Mouse (Mus musculus): Measurements from ENCODE around the gene Ptbp1.

DNA sequence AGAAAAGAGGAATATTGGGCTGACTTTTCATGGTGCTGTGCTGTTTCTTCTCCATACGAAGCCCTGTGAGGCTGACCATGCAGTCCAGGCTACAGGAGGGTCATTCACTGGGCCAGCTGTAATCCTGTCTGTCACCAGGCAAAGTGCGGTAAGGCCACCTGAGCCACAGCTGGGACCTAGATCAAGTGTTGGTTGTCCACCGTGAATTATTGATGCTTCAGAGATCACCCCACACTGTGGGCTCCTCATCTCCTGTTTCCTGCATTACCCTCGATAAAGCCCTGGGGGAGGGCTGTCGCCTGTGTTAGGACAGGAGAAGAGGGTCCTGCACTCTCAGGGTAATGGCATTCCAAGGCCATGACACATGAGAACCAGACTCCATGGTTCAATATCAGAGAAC is 7.7 kb upstream of the Ptbp1 start:
- TF ChIP-seq POLR2A (IDR thresholded peaks at IDR 0.05; ENCODE audit: low read depth, low read length) = no peak
- no peak for TF ChIP-seq CTCF (IDR thresholded peaks at IDR 0.05; ENCODE audit: extremely low read depth, insufficient read depth, insufficient read length, insufficient replicate concordance)

Data from spleen, adult 2 months (tissue).